Mouse (Mus musculus): Measurements from ENCODE around the gene Lrrk1. TPM values are rescaled to one million over a fixed set of nuclear protein-coding genes. Genes with fewer than 3 reads are reported as not detected.

Gene Lrrk1
- polyA plus RNA-seq, 1 experiment from 2014 or later, result 7.1 TPM

DNA sequence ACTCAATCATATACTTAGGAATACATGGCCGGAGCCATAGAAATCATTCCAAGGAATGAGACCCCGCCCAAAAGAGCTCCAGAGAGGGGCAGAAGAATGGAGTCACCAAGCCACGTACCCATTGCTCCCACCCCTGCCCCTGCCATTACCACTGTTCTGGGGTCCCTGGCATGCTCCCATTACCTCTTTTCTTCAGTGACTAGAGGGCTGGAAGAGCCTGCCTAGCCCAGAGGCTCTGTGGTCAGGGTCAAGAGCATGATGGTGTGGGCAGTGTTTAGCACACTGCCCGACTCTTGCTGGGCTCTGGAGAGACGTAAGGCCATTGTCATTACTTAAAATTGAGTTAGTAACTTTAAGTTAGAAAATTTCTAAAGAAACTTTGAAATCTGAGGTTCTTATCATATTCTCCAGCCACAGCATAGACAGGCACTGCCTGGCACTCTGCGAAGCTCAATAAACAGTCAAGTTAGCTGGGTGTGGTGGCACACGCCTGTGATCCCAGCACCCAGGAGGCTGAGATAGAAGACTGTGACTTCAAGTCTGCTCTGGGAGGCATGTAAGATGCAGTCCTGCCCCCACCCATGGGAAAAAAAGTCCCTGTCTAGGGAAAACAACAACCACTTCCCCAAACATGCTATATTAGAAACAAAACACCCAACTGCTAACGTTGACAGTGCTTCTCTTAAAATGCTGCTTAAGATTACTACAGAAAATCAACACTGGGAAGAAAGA, 32.2 kb downstream of the Lrrk1 start:
- peaks cover 13% of the 10 kb centered on the region for H3K36me3 ChIP-seq
- peaks cover 24% of the 10 kb centered on the region for H3K4me1 ChIP-seq
- H3K27me3 ChIP-seq (replicated peaks), result no peaks in the 10 kb centered on the region
- 56% methylated on average over 8 of the region's 8 CpGs for WGBS (ENCODE audit: insufficient replicate concordance)
- H3K4me3 ChIP-seq, result no peak overlapping the region
- ATAC-seq, result peak; percentile 83
- no peak overlapping the region for H3K27ac ChIP-seq
- no peak overlapping the region for H3K9ac ChIP-seq
- no peak overlapping the region for H3K4me2 ChIP-seq
- 0 out of 2 replicates have a peak, but pooled peaks cover 11% of the 10 kb centered on the region for H3K9me3 ChIP-seq (replicated peaks)

- Histone ChIP-seq H3K27me3 (replicated peaks) (no peaks in the 10 kb centered on the region), H3K27ac (no peak overlapping the region), H3K9me3 (replicated peaks) (0 out of 2 replicates have a peak, but pooled peaks cover 4% of the 10 kb centered on the region), H3K9ac (no peak overlapping the region), H3K4me2 (no peak overlapping the region), H3K4me1 (peaks cover 24% of the 10 kb centered on the region), H3K4me3 (no peak overlapping the region), H3K36me3 (peaks cover 5% of the 10 kb centered on the region)
- WGBS (ENCODE audit: insufficient replicate concordance), result 41% methylated on average over 3 of the region's 3 CpGs
- ATAC-seq, result no peak
These were observed 33.2 kb downstream of the Lrrk1 start for GRCm38 (mm10) chr7:66354911-66355310.

DNA sequence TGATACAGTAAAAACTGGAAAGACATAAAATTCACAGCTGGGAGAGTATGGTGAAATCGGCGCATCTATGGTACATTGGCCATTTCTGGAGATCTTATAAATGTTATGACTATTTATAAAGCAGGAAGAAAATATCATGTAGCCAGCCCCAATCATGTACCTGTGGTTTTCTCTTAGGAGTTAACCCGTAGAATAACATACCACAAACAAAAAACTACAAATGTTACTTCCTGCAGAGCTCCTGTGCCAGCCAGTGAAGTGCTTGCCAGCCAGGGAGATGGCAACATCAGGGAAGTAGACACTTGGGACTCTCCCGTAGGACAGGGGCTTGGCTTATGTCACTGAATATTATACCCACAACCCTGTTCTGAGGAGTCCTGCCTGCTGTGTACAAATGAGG, 37.1 kb downstream of the Lrrk1 start:
- no peak overlapping the region for H3K4me3 ChIP-seq
- no peak overlapping the region for H3K9ac ChIP-seq
- no peak overlapping the region for H3K4me2 ChIP-seq
- H3K27me3 ChIP-seq (replicated peaks), result no peaks in the 10 kb centered on the region
- H3K36me3 ChIP-seq, result no peaks in the 10 kb centered on the region
- no peaks in the 10 kb centered on the region for H3K9me3 ChIP-seq (replicated peaks)
- H3K4me1 ChIP-seq, result peaks cover 10% of the 10 kb centered on the region
- no peak overlapping the region for H3K27ac ChIP-seq
- ATAC-seq, result no peak
- WGBS (ENCODE audit: insufficient replicate concordance), result 68% methylated on average over 4 of the region's 4 CpGs

DNA sequence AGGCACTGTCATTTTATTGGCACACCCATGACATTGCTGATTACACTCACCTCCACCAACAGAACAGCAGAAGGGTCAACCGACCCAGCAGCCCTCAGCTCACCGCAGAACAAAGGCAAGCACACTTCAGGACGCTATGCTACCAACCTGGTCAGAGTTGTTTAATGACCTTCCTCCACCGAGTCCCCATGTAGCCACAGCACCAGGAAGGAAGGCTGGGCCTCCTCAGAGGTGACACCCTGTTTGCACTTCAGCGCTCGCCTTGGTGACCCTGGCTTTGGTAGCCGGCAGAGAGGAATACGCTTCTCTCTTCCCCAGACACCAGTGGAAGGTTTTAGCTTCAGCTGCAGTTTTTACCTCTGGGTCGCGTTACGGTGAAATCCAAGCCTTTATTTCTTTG, 38.5 kb downstream of the Lrrk1 start:
- H3K4me3 ChIP-seq, result no peak overlapping the region
- H3K27me3 ChIP-seq (replicated peaks), result no peaks in the 10 kb centered on the region
- H3K4me1 ChIP-seq, result no peaks in the 10 kb centered on the region
- ATAC-seq, result no peak
- WGBS (ENCODE audit: insufficient replicate concordance), result 64% methylated on average over 11 of the region's 11 CpGs
- H3K36me3 ChIP-seq, result no peaks in the 10 kb centered on the region
- H3K4me2 ChIP-seq, result no peak overlapping the region
- no peak overlapping the region for H3K9ac ChIP-seq
- no peak overlapping the region for H3K27ac ChIP-seq
- H3K9me3 ChIP-seq (replicated peaks), result no peaks in the 10 kb centered on the region

DNA sequence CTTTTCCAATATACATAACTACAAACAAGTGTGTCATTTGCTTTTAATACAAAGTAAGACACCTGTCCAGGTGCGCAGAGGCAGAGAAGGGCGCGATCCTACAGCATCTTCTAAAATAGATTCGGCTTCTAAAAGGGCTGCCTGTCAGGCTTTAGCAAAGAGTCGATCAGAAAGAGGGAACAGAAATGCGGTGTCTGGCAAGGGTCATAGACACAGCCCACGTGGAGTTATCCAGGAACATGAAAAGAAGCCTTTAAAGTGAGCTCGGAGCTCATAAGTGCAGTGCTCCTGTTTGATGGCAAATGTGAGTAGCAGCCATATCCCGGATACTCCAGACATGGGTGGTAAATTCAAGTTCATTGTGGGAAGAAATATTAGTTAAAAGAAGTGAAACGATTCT, 39.6 kb downstream of the Lrrk1 start:
- Histone ChIP-seq H3K4me3 (no peak overlapping the region), H3K9me3 (replicated peaks) (no peaks in the 10 kb centered on the region), H3K4me1 (no peaks in the 10 kb centered on the region), H3K4me2 (no peak overlapping the region), H3K27ac (no peak overlapping the region), H3K27me3 (replicated peaks) (no peaks in the 10 kb centered on the region), H3K36me3 (no peaks in the 10 kb centered on the region), H3K9ac (no peak overlapping the region)
- no peak for ATAC-seq
- 78% methylated on average over 10 of the region's 10 CpGs for WGBS (ENCODE audit: insufficient replicate concordance)

DNA sequence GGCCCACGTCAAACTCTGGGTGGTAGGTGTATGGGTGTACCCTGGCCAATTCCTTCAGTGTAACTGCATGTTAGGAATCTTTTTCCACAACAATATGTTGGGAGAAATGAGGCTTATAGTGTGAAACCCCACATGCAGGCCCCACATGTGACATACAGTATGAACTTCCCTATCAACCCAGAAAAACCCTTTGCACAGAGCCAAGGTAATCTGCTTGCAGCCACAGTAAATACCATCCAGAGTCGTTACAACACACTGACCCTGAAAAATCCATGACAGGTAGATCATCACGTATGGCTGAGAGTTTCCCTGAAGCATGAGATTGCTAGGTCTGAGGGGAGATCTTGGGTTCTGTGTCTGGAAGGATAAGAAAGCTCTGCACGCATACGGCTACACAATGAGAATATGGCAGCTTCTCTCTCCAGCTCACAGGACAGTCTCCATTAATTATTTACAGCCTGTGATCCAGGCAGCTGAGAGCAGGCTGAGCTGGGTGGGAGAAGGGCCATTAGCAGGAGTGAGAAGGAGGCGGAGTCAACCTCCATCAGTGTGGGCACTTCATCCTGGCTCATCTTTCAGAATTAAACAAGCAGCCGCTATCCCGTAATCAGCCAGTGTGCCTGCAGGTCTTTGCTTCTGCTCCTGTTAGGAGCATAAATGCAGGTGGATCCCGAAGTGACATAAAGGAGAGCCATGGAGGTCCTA, 41.0 kb downstream of the Lrrk1 start:
- no peak overlapping the region for H3K4me2 ChIP-seq
- H3K9me3 ChIP-seq (replicated peaks), result no peaks in the 10 kb centered on the region
- no peak overlapping the region for H3K27ac ChIP-seq
- no peak overlapping the region for H3K9ac ChIP-seq
- no peak for ATAC-seq
- no peaks in the 10 kb centered on the region for H3K36me3 ChIP-seq
- 64% methylated on average over 9 of the region's 9 CpGs for WGBS (ENCODE audit: insufficient replicate concordance)
- H3K27me3 ChIP-seq (replicated peaks), result no peaks in the 10 kb centered on the region
- H3K4me3 ChIP-seq, result no peak overlapping the region
- H3K4me1 ChIP-seq, result no peaks in the 10 kb centered on the region

DNA sequence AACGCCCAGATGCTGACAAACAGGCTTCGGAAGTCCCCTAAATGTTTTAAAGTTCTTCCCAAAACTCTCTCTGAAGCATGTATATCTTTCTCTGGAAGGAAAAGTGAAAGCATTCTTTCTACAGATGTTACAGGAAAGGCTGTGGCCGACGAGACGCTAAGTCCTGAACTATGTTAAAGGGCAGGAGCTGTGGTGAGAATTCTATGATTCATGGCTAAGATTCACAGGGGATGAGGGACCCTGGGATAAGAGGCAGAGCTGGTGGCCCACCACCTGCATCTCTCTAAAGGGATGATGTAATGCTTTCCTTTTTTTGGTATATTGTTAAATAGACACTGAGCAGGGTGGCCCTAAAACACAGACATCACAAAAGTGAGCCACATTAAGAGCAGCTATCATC, 44.8 kb downstream of the Lrrk1 start:
- H3K27me3 ChIP-seq (replicated peaks), result no peaks in the 10 kb centered on the region
- no peak overlapping the region for H3K27ac ChIP-seq
- no peak for ATAC-seq
- no peak overlapping the region for H3K4me2 ChIP-seq
- no peaks in the 10 kb centered on the region for H3K36me3 ChIP-seq
- WGBS (ENCODE audit: insufficient replicate concordance), result 79% methylated on average over 5 of the region's 5 CpGs
- no peaks in the 10 kb centered on the region for H3K9me3 ChIP-seq (replicated peaks)
- H3K9ac ChIP-seq, result no peak overlapping the region
- no peak overlapping the region for H3K4me3 ChIP-seq
- peaks cover 4% of the 10 kb centered on the region; the same call in 1 of the 2 replicates for H3K4me1 ChIP-seq

GRCm38 (mm10) chr7:66342831-66343230, 45.3 kb downstream of the Lrrk1 start:
- H3K4me1 ChIP-seq, result peaks cover 4% of the 10 kb centered on the region; the same call in 1 of the 2 replicates
- H3K9me3 ChIP-seq (replicated peaks), result no peaks in the 10 kb centered on the region
- no peak overlapping the region for H3K4me3 ChIP-seq
- H3K27me3 ChIP-seq (replicated peaks), result no peaks in the 10 kb centered on the region
- no peak for ATAC-seq
- H3K4me2 ChIP-seq, result no peak overlapping the region
- no peaks in the 10 kb centered on the region for H3K36me3 ChIP-seq
- H3K9ac ChIP-seq, result no peak overlapping the region
- H3K27ac ChIP-seq, result no peak overlapping the region
- WGBS (ENCODE audit: insufficient replicate concordance), result 67% methylated on average over 6 of the region's 6 CpGs

GRCm38 (mm10) chr7:66342323-66342722, 45.8 kb downstream of the Lrrk1 start:
- no peaks in the 10 kb centered on the region for H3K9me3 ChIP-seq (replicated peaks)
- no peaks in the 10 kb centered on the region for H3K36me3 ChIP-seq
- H3K27me3 ChIP-seq (replicated peaks), result no peaks in the 10 kb centered on the region
- no peak overlapping the region for H3K27ac ChIP-seq
- no peak overlapping the region for H3K9ac ChIP-seq
- H3K4me3 ChIP-seq, result no peak overlapping the region
- ATAC-seq, result no peak
- H3K4me1 ChIP-seq, result peaks cover 4% of the 10 kb centered on the region; the same call in 1 of the 2 replicates
- 43% methylated on average over 4 of the region's 4 CpGs for WGBS (ENCODE audit: insufficient replicate concordance)
- no peak overlapping the region for H3K4me2 ChIP-seq

DNA sequence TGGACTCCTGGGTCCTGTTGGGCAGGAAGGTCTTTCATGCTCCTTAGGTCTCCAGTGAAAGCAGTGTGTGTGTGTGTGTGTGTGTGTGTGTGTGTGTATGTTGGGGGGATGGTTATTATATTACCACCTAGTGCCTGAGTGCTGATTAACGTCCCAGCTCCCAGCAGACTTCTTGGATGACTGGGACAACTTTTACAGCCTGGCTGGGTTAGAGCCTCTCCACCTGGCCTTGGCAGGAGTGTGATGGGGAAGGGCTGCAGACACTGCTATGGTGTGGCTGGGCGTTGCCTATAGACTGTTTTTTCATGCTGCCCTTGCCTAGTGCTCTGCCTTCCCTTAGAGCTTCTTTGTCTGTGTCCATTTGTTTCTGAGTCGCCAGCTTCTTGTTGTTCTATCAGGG, 48.1 kb downstream of the Lrrk1 start:
- no peak overlapping the region for H3K4me3 ChIP-seq
- no peaks in the 10 kb centered on the region for H3K27me3 ChIP-seq (replicated peaks)
- H3K4me1 ChIP-seq, result peaks cover 4% of the 10 kb centered on the region; the same call in 1 of the 2 replicates
- no peak for ATAC-seq
- H3K36me3 ChIP-seq, result no peaks in the 10 kb centered on the region
- no peak overlapping the region for H3K9ac ChIP-seq
- H3K27ac ChIP-seq, result peak overlapping the region; percentile 12; the same call in 1 of the 2 replicates
- 67% methylated on average over 3 of the region's 3 CpGs for whole genome bisulfite sequencing (ENCODE audit: insufficient replicate concordance)
- H3K4me2 ChIP-seq, result no peak overlapping the region
- H3K9me3 ChIP-seq (replicated peaks), result no peaks in the 10 kb centered on the region

- ATAC-seq, result no peak
- no peaks in the 10 kb centered on the region for H3K27me3 ChIP-seq (replicated peaks)
- H3K27ac ChIP-seq, result peak overlapping the region; percentile 12; the same call in 1 of the 2 replicates
- H3K9ac ChIP-seq, result no peak overlapping the region
- no peaks in the 10 kb centered on the region; the same call in 1 of the 2 replicates for H3K36me3 ChIP-seq
- H3K9me3 ChIP-seq (replicated peaks), result no peaks in the 10 kb centered on the region
- 35% methylated on average over 5 of the region's 5 CpGs for WGBS (ENCODE audit: insufficient replicate concordance)
- no peak overlapping the region for H3K4me3 ChIP-seq
- no peak overlapping the region for H3K4me2 ChIP-seq
- peaks cover 4% of the 10 kb centered on the region; the same call in 1 of the 2 replicates for H3K4me1 ChIP-seq
These were observed 48.5 kb downstream of the Lrrk1 start for GRCm38 (mm10) chr7:66339625-66340024.

DNA sequence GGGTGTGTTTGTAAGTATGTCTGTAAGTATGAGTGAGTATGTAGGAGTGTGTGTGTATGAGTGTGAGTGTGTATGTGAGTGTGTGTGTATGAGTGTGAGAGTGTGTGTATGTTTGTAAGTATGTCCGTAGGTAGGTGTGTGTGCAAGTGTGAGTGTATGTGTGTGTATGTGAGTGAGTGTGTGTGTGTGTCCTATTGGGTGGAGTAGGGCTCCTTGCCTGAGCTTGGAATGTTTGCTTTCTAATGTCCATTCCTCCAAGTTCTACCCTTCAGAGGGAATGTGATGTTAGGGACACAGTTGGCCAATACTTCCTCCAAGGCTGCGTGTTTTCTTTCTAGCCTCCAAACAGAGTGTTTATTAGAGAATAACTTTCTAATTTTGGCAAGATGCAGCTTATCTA, 51.2 kb downstream of the Lrrk1 start:
- Histone ChIP-seq H3K9me3 (replicated peaks) (no peaks in the 10 kb centered on the region), H3K36me3 (peaks cover 19% of the 10 kb centered on the region), H3K4me3 (no peak overlapping the region), H3K27ac (no peak overlapping the region), H3K27me3 (replicated peaks) (no peaks in the 10 kb centered on the region), H3K9ac (no peak overlapping the region), H3K4me2 (no peak overlapping the region), H3K4me1 (peaks cover 10% of the 10 kb centered on the region; the same call in 1 of the 2 replicates)
- ATAC-seq, result no peak
- WGBS (ENCODE audit: insufficient replicate concordance), result 82% methylated on average over 2 of the region's 2 CpGs

Data from liver, embryonic 12.5 days (tissue).